Mouse (Mus musculus) left cerebral cortex, adult 9 months (tissue): Measurements from ENCODE around the gene Snd1.

Experiments
- DNase-seq, 2 experiments: peaks; one replicate each; pipeline ENCODE4 v3.0.0; 2022; ENCODE audit warnings: low spot score in 2 of 2

Gene Snd1

DNA sequence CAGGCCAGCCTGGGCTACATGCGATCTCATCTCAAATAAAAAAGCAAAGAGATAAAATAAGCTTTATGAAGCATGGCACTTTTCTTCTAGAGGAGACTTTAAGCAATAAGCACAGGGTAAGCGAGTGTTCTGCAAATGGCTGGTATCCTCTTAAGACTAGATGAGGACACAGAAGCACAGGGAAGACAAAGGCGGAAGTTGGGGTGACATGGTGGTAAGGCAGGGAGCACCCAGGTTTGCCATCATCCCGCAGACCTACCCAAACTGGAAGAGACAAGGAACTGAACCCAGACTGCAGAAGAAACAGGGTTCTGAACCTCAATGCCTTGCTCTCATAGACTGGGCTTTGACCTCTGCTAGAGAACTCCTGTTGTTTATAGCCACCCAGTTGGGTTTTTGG lies 119.8 kb downstream of the Snd1 start:
- no peak for DNase-seq

DNA sequence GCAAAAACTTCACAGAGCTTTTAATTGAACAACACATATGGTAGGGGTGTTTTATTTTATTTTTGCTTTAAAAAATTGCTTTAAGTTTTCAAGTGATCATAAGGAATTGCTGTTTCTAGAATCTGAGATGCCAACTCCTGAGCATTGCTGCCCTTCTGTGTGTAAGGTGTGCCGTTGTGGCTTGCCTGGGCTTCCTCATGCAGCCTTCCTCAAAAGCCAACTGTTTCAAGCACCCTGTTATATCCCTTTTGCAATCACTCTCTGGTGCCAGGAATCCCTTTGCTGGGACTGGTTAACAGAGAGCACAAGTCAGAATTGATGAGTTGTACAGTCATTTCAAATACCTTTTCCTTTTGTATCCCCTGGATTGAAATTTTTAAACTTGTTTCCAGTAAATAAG lies 120.3 kb downstream of the Snd1 start:
- no peak for DNase-seq

DNA sequence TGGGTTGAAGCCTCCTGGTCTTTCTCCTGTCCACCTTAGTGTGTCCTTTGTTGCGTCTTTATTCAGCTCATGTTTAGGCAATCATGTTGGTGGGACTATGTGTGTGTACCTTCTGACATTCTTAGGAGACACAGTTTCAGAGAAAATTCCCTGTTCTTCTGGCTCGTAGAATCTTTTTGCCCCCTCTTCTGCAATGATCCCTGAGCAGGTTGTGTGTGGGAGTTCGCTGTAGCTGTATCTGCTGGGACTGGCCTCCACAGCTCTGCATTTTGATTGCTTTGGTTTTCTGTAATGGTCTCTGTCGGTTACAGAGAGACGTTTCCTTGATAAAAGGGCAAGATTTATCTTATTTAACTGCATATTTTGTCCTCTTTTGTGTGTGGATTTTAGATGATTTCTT lies 122.3 kb downstream of the Snd1 start:
- peak in 1 of 2 experiments; percentile 59 for DNase-seq

DNA sequence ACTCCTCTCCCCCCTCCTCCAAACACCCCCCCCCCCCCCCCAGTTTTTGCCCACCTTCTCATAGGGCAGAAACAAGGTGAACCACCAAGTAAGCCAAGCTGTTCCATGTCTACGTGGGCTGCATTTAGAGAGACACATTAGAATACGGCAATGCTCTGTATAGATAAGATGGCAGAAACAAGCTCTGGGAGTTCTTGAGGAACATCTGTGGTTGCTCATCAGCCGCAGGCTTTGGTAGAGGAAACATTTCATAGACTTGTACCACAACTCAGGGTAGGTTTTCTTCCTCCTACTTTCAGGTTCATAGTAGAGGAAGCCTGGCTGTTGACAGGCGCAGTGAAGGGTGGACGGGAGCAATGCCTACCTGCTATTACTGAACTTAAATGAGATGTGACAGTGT lies 124.2 kb downstream of the Snd1 start:
- DNase-seq: no peak

DNA sequence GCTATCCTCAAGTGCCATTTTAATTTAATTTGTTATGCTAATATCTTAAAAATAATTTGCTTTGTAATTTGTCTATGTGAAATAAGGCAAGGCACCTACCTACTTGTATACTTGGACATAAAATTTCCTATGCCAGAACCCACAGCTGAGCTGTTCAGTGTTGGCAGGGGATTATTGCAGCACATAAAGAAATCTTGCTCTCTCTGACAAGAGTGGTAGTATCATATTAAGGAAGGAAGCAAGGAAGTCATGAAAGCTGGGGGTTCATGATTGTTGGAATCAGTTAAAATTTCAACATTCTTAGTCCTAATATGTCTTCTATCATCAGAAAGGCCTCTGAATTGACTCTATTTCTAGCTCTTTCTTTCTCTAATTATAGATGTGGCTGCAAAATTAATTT lies 125.5 kb downstream of the Snd1 start:
- no peak for DNase-seq

DNA sequence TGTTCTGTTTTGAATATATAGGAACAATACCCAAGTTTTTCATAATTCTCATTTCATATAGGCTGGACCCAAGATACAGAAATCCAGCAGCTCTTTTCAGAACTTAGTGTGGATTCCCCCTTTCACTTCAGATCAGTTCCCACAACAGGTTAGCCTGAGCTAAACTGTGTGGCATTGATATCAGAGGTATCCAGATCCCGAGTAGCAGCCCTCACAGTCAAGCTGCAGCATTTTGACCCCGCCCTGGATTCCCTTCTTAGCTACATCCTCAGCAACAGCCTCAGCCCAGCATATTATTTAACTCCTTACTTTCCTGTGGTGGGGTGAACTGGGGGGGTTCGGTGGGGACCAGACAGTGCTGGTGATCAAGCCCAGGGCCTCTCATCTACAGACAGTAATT lies 128.5 kb downstream of the Snd1 start:
- no peak for DNase-seq

DNA sequence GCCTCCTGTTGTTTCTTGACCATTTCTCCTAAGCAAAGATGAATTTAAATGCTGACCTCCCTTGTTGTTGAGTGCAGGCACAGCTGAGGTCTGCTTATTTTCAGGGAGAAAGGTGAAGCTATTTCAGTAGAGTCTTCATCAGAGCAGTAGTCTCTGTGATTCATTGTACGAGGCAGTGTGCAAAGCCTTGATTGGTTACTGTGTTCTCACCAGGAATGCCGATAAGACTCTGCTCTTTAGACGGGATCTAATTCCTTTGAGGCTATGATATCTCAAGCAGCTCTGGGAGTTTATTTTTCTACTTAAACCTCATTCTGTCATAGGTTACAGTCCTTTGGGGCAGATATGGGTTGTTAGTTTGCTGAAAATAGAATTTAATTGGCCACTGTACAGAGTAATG lies 128.9 kb downstream of the Snd1 start:
- DNase-seq: no peak

DNA sequence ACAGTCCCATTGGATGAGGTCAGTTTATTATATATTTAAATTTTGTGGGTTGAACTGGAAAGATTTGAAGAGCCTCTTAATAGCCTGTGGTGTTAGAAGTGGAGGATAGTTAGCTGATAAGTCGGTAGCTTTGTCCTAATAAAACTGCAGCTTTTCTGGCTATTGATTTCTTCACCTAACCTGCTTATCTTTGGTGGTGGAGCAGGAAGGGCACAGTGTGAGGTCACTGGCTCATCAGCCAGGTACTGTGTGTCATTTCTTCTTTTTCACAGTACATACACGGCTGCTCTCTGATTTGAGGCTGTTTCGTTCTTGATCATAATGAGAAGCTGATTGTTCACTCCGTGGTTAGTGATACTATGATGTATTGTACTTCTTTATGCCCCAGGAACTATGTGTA lies 134.4 kb downstream of the Snd1 start:
- DNase-seq: no peak

DNA sequence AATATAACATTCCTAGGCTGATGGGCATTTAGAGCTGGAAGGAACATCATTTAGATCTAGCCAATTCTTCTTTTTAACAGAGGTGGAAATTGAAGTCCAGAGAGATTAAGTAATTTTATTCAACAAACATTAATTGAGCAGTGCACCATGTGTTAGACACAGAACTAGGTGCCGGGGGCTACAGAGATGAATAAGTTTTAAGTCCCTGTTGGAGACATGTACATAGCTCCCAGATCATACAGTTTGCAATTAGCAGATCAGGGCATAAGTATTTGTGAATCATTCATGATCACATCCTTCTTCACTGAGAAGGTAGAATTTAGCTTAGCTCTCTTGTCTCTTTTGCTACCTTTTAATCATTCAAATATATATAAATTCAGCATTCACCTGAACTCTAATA lies 135.2 kb downstream of the Snd1 start:
- DNase-seq: no peak

DNA sequence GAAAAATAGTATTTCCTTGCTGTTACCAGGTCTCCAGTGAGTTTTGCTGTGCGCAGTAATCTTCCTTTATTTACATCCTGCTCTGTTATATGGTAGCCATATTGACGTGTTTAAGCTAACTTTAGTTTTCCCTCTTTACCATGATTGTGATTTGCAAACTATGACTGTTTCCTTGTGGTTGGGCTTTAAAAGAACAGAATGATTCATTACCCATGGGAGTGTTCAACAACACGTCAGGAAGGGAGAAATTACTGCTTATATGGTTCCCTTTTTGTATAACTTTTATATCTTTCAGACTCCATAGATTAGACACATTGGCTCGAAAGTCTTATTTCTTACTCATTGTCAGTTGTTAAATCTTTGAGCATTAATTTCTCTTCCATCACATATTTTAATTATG lies 138.5 kb downstream of the Snd1 start:
- no peak for DNase-seq

DNA sequence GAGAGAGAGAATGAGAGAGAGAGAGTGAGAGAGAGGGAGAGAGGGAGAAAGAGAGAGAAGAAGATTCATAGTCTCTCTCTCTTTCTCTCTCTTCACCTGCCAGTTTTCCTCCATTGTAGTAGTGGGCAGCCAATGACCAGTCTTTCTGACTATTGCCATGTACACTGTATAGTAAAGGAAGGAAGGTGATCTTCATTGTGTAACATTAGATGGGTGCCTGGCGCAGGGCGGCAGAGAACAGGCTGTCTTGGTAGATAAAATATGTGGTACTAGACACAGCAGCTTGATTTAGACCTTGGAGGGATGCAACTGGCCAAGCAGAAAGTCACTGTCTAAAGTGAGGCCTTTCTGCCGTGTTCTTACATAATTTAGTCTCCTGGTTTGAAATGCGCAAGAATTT lies 139.9 kb downstream of the Snd1 start:
- DNase-seq: no peak

DNA sequence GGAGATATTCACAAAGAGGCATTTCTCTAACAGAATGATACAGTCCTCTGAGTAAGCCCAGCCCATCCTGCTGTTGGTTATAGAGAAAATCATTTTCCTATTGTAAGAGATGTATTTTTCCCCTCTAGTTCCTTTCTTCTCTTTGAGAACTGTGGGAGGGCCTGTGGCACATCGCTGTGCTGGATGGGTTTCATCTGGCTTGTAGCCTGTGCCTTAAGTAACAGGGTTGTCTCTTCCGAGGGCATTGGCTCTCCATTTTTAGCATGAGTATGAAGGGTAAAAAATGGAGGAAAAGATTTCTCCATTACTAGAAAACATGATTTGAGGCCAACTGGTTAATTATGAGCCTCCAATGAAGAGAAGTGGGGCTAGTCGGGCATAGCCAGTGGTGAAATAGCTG lies 140.5 kb downstream of the Snd1 start:
- peak in 1 of 2 experiments; percentile 43 for DNase-seq

DNA sequence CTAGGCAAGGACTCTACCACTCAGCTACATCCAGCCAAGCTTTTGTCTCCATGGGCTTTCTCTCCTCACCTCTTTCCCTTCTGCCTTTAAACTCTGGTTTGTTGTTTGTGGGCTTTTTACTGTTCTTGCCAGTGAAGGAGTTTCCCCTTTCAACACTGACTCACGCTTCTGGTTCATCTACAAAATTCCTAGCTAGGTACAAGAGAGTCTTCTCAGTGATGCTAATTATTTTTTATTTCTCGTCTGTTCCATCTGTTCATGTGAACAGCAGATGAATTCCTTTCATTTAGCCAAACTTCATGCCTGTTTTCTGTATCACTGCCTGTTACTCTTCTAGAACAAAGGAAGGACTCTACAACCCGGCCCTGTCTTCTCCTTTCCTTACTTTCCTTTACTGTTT lies 141.0 kb downstream of the Snd1 start:
- no peak for DNase-seq

DNA sequence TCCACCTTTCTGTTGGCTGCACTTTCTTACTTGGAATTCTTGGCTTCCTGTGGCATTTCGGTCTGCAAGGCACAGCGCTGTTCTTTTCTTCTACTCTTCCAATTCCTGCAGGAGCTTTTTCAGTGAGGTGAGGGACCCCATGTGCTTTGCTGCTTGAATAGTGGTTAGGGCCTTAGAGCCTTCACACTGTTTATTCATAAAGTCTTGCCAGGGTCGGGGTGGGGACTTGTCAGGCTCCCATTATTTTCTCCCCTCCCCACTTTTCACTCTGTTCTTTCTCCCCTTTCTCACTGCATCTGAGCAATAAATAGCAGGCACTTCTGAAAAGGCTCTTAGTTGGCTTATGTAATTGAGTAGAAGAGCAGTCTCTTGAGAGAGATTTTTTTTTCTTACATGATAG lies 143.4 kb downstream of the Snd1 start:
- DNase-seq: peak in 1 of 2 experiments; percentile 22

DNA sequence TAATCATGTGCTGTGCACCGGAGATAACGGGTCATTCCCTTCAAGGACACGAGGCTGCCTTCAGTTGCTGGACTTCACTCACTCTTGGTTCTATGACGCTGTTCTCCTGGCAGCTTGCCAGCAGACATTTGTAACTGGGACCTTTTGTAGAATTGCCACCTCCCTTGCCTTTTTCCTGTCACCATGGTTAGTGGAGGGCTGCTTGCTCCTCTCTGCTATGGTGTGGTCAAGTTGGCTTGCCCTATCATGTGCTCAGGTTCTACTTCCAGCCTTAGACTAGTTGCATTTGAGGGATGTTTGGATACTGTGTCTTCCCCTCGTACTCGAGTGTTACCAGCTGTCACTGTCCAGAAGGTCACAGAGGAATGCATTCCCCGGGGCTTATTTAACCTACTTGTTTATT lies 143.8 kb downstream of the Snd1 start:
- peak in 1 of 2 experiments; percentile 51 for DNase-seq

DNA sequence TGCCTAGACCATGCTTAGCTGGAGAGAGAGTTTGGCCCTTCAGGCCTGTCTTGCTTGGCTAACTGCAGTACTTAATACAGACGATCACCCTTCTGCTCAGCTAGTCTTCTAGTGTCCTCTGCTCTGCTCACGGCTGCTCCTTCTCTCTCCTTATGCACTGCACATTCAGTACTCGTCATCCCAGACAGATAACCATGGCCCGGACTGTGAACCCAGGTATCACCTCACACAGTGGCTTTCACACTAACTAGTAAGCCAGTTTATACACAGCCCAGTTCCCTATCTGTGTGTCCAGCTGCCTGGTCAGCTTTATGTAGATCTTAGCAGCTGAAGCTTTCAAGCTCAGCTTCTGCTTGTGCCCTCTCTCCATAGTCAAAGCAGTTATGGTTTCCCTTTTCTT lies 146.5 kb downstream of the Snd1 start:
- no peak for DNase-seq

DNA sequence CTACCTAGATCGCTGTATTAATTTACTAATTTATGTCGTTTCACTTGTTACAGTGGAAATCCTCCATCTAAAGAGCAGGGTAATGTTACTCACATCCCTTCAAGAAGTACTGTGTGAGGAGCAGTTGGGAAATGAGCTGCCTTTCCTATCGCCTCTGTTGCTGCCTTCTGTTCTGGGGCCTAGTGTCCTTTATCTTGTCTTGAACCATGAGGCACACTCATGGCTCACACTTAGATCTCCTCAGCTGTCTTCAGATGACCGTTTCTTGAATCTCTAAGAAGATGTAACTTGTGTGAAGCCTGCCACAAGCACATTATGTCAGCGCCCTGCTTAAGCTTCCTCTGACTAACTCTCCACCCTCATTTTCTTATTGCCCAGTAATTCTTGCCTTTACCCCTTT lies 147.0 kb downstream of the Snd1 start:
- DNase-seq: no peak

DNA sequence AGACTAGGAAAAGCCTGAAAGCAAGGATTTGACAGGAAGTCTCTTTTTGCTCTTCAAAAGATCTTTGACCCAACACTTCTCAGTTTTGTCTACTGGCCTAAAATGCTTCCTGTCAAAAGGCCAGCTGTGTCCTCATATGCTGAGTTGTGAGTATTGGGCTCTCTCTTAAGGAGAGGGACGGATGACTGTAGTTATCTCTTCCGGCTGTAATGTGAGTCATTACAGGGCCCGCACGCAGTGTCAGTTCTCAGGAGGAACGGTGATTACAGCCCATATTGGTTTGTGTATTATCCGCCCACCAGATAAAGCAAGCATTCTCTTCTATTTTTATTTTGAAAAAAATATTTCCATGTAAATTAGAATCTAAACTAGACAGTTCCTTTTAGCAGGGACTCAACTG lies 147.6 kb downstream of the Snd1 start:
- DNase-seq: no peak

DNA sequence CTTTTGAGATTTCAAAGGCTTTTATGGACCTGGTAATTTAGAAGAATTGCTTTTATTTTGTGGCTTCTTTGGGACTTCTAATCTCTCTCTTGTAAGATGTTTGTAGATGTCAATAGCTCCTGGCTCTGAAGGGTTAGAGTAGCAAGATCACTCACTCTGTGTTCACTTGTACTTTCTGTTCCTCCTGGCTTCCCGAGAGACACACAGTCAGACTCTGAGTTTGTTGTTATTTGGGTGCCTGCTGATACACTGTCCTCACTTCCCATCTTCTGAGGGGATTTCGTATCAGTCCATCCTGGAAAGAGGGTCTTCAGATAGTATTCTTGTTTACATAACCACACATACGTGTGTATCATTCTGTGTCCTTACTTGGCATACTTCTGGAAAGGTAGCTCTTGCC lies 148.0 kb downstream of the Snd1 start:
- DNase-seq: no peak

DNA sequence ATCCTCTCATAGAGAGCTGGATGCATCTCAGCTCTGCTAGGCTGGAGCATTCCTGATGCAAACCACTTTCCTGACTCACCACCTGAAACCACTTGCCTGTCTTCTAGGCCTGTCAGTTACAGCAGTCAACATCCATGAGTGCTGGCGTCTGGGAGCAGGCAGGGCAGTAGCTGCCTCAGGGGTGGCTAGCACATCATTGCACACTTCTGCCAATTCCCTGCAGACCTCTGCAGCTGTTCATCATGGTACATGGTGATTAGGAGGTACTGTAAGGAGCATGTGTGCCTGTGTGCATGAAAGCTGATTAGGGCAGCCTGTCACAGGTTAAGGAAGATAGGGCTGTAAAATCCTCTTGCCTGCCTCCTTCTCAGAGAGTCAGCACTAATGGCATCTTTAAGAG lies 153.5 kb downstream of the Snd1 start:
- DNase-seq: no peak

DNA sequence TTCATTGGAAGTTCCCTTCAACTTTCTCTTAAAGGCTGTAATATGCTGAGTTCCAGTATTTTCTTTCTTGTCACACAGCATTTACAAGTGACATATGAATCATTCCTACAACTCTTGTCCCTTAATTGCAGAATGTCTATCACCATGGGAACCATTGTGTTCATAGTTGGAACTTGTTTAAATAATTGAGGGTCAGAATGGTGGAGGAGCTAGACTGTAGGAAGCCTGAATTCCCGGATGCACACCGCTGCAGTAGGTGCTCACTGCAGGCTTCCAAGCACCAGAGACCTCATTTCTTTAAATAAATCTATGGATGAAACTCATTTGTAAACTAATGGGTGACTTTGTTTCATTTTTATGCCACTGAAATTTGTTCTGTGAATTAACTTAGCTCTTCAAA lies 154.9 kb downstream of the Snd1 start:
- DNase-seq: no peak

DNA sequence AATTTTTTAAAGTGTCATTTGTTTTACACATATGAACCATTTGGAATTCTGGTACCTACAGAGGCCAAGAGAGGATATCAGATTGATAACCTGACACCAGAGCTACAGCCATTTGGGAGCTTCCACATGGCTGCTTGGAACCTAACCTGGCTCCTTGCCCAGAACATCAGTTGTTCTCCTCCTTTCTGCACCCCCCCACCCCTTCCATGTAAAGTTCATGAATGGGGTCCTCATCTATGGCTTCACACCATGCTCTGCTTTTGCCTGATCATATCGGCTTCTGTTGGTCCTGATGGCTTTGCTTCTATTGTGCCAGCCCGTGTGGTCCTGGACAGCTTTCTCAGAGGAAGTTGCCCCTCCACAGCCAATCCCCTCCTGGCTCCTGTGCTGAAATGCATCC lies 156.0 kb downstream of the Snd1 start:
- DNase-seq: no peak

DNA sequence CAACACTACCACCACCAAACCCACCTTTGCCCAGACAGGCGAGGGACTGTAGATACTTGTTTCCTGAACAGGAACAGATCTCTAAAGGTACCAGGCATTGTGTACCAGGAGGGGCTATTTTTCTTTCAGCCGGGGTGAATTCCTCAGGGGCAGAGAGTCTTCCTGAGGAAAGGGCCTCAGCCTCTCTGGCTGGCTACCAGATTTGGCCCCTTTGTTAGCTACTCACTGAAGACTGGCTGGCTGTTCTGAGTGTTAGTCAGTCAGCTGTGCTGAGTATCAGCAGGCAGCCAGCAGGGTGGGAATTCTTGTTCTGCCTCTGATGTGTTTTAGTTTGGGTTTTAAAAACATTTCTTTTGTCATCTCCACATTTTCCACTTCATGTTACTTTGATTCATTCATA lies 158.2 kb downstream of the Snd1 start:
- no peak for DNase-seq

DNA sequence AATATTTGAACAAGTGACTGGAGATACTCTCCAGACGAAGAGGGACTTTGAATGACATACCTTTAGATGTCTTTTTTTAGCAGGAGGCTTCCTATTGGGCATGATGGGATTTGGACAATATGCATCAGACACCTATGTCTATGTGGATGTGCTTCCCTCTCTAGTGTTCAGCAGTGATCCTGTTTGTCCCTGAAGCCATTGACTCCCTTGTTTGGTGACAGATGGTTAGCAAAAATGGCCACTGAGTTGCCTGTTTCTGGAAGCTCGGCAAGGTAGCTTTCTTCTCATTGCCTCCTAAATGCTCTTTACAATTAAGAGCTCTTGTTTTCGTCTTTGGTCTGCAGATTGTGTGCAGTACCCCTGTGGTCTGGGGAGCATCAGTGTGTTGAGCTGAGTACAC lies 158.7 kb downstream of the Snd1 start:
- no peak for DNase-seq

DNA sequence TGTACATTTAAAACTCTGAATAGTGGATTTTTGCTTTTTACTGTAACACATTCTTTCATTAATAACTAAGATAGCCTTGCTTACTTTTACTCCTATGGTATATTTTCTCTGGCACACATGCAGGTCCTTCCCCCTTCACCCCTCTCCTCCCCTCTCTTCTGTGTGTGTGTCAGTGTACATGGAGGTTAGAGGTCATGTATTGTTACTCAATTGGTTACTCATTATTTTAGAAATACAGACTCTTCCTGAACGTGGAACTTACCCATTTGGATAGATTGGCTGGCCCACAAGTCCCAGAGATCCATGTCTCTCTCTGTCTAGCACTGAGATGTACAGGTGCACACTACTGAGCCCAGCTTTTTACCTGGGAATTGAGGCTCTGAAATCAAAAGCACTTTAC lies 160.2 kb downstream of the Snd1 start:
- DNase-seq: no peak
